Mouse (Mus musculus) cerebellum, adult 8-10 months (tissue): ENCODE measurements around the gene Gm15446.
"Not testable (repeated sequence)": the region's sequence is repeated elsewhere in the genome, so short reads cannot be mapped to it uniquely, and the experiment has no call there.

ENCODE experiments used
- DNase-seq: peaks from one replicate; pipeline ENCODE4 v3.0.0; 2022

Gm15446 gene

DNA sequence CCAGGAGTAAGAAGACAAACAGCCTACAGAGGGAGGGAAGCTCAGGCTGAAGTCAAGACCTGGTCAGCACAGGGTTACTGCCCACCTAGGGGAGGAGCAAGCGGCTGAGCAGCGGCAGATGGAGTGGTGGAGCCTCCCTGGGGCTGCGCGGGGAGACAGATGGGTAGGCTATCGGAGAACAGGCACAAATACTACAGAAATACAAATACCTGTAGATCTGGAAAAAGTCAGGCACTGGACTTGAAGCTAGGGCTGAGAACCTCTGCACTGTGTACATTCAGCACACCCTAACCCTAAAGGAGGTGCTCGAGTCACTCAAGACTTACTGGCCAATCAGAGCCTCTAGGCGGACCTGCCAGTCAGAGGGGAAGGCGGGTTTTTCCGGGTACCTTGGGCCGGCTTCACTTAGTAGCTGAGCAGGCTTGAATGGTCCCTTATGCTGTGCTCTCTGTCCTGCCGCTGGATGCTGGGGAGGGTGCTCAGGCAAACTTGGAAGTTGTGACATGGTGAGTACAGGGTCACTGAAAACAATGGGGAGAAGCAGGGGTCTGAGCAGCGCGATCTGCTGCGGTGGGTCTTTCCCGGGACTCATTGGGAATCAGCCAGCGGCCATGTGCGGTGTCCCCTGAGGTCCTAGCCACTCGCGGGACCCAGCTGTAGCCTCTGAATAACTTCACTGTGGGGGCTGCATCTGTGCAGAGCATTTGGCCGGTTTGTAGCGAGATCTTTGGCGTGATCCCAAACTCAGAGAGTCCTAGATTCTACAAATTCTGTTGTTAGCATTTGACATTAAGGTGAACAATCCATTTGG, at the start of gene Gm15446:
Gm15446 (plus strand) TSS at position 140 of the 811 bp plus-strand sequence.
- peak; percentile 87 for DNase-seq

DNA sequence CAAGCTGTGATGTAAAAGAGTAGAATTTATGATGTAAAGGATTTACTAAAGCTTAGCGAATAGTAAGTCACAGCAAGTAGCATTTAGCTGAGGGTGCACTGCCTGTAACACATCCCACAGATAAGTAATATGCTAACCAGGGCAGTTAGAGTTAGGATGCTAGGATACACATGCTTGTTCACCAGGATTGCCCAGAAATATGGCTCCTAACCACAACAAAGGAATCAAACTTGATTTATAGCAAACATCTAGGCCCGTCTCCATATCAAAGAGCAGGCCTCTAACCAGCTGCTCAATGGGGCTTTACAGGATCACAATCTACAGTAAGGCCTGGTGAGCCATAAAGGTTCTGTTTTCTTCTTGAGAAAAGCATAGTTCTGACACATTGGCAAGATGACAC, 929 bp downstream of the Gm15446 start:
- peak; percentile 9 for DNase-seq

DNA sequence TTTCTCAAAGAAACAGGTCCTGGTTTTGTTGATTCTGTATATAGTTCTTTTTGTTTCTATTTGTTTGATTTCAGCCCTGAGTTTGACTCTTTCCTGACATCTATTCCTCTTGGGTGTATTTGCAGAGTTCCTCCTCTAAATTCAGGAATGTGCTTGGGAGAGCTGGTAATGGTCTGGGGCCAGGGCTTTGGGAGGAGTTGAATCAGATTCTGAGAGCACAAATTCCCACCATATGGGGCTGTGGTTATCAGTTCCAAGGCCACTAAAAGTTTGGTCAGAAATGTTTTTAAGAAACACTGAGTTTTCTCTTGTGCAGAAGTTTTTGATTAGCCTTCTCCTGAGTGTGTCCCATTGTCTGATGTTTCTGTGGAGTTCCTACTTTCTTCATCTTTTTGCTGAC, 1.7 kb downstream of the Gm15446 start:
- DNase-seq, result no peak

DNA sequence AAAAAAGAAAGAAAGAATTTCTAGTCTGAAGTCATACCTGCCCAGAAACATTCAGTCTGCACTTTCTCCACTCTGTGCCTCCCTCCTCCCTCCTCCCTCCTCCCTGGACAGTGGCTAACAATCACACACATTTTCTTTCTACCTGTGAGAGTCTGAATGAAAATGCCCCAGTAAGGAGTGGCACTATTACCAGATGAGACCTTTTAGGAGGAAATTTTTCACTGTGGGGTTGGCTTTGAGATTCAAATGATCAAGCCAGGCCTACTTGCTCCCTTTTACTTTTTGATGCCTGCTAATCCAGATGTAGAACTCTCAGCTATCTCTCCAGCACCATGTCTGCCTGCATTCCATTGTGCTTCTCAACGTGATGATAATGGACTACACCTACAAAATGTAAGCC, 27.1 kb downstream of the Gm15446 start:
- no peak for DNase-seq

DNA sequence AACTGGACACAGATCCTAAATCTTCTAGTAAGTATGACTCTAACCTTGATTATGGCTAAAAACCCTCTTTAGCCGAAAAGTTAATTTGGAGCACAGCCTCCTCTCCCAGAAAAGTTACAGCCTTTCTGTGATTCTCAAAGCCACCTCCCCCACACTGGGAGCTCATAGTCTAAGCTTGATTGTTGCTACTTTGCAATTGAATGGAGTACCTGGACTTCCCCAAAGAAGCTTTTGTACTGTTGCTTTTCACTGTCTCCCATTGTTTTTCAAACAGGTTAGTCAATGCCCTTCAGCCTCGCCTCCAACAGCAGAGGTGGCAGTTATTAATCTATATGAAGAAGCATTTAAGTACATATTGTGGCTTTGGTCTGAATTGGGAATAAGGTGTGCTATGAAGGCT, 57.5 kb downstream of the Gm15446 start:
- not testable (repeated sequence) for DNase-seq
